Mouse (Mus musculus) fibroblast of lung, adult 2 months (primary cell): Measurements from ENCODE around the gene Specc1.

Experiments used
- DNase-seq: peaks from one replicate; pipeline ENCODE4 v3.0.0-alpha.2; 2011; ENCODE audit warnings: low read depth

Specc1 gene

DNA sequence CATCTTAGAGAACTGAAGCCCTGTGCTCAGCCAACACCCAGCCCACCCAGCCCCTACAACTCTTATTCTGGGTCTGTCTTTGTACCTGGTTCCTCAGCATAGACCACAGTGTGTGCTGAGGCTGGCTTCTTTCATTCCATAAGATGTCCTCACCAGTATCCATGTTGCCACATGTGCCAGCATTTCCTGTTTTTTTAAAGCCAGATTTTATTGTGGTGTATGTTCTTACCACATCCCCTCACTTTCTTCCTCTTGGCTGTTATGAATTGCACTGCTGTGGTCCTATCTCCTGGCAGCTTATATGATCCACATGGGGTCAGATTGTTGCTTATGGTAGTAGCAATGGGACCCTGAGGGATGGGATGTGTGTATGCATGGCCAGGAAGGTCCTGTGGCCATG is 92.6 kb downstream of the Specc1 start:
- no peak for DNase-seq

DNA sequence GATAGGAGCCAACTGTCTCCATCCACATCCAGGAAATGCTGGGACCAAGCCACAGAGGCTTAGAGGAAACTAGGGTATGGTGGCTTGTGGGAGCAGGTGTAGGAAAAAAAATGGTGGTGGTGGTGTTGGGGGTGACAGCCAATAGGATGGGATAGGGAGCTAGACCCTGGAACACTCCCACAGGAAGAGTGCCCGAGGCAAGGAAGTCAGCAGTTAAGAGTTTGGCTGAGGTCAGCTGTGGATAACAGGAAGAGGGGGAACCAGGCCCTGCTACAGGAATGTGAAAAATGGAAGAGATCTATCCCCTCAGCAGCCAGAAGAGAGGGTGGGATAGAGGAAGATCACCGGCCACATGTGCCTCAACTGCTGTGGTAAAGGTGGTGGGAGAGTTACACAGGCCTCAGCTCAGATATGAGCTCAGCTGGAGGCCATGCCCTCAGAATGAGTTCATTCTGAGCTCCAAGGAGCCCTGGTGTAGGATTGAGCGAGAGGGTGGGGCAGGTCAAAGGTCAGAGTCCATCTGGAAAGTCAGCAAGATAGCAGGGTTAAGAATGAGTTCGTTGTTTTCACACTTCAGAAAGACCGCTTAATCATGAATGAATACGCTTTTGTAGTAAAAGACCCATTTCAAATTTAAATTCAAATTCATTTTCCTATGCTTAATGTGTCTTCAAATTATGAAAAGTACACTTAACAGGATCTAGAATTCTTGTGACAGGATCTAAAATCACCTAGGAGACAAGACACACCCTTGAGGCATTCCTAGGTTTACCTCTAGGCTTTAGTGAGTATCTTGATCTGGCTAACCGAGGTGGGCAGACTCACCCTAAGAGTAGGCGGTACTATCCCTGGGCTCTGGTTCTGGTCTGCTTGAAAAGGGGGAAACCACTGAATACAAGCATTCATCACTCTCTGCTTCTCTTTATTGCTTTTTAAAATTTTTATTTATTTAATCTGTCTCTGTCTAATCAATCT is 94.1 kb downstream of the Specc1 start:
- DNase-seq = no peak

DNA sequence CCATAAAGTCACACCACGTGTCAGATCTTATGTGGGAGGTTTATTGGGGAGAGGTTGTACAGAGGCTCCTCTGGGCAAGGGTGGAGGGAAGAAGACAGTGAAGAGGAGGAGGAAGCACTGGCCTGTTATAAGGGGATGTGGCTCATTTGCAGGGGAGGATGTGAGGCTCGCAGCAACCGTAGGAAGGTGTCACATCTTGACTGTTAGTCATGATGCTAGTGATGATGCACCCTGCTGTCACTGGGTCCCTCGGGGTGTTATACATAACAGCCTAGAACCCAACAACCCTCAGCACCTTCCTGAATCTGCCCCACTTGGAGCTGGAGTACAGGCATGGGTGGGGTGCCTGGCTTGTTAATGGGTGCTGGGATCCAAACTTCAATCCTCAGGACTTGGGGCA is 94.9 kb downstream of the Specc1 start:
- DNase-seq = no peak

DNA sequence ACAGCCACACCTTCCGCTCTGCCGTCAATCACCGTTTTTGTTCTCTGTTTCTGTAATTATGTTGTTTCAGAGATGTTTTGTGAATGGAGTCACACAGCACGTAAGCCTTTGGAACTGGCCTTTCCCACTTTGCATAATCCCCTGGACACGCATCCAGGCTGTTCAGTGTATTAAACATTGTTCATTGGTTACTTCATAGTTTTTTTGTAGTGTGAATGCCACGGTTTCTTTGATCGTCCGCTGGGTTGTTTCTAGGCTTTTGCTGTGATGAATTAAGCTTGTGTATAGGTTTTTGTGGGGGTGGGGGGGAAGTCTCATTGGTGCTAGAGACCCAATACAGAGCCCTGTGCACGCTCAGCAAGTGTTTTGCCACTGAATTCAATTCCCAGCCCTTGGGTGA is 97.4 kb downstream of the Specc1 start:
- no peak for DNase-seq

DNA sequence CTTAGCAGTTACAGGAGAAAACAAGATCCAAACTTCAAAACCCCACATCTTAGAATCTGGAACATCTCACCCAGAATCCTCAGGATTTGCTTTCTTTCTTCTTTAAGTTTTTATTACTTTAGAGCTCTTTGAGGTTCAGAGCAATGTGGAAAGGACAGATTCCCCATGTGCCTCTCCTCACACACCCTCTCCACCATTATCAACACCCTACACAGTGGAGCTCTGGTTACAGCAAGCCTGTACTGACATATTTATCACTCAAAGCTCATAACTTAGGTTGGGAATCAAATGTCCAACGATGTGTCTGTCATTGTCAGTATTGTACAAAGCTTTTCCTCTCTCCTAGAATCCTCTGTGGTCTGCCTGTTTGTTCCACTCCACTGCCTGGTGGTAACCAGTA is 108.0 kb downstream of the Specc1 start:
- DNase-seq = no peak

DNA sequence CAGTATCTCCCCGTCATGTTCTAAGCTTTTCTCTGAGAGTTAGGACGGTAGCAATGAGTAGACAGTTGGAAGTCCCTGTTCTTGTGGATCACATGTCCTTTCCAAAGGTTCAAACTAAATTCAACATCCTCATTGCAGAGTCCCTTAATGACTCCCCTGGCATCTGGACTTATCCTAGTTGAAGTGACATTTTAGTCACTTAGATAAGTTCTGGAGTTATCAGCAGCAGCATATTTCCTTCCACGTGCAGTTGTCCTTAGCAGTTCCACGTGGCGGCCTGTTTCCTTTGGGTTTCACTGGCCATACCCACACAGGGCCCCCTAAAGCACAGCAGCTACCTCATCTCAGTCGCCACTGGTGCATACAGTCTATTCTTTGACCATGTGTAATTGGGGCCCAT is 109.1 kb downstream of the Specc1 start:
- DNase-seq = no peak

DNA sequence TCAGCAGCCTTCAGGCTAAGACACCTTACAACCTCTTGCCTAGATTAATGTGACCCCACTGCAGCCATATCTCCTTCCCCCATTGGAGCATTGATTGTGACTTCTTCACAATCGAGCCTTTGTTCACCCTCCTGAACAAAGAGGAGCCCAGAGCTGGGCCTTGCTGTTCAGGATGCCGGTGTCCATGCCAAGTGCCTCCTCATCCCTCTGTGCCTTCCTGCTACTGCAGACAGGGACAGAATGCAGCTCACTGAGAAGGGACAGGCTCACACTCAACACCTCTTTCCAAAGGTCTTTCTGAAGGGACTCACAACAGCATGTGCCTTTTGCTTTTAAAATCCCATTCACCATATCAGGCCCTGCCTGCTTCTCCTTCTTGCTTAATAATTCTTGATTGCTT is 113.0 kb downstream of the Specc1 start:
- no peak for DNase-seq

DNA sequence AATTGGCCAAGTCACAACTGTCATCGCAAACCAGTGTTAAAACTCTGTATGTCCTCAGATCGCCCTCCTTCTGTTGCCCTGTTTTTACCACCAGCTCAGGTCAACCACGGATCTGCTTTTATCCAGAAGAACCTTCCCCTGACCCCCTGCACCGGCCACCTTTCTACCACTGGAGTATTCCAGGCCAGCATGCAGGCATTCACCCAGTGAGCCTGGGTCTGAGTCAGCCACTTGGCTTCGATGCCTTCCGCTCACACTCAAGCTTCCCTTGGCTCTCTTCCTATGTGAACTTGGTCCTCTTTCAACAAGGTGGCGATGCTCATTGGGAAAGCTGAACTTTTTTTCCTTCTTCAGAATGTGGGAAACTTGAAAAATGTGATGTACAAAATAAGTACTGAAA is 113.6 kb downstream of the Specc1 start:
- DNase-seq = peak; percentile 93

DNA sequence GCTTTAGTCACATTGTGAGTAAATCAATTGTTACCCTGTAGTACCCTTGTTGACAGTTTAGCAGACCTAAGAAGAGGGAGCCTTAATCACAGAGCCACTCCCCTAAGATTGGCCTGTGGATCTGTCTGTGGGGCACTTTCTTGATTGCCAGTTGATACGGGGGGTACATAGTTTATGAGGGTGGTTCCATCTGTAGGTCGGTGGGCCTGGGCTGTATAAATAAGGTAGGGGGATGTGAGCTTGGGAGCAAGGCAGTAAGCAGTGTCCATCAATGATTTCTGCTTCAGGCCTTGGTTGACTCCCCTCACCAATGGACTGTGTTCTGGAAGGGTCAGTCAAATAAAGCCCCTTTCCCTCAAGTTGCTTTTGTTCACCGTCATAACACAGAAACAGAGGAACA is 115.8 kb downstream of the Specc1 start:
- DNase-seq = no peak

DNA sequence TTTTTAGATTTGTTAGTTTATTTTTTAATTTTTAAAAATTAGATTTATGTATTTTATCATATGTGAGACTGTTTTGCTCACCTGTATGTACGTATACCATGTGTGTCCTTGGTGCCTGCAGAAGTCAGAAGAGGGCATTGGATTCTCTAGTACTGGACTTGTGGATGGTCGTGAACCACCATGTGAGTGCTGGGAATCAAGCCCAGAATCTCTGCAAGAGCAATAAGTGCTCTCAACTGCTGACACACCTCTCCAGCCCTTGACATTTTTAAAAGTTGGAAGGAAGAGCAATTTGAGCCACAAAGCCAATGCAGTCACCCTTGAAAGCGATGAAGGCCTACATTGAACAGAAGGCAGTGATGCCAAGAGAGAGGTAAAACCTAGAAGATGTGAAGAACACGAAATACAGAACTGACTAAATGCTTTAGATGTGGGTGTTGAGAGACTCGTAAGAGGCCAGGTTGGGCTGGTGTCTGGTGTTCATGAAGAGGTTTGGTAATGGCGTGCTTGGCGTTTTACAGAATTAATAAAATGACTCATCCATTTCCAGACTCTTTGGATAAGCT is 117.1 kb downstream of the Specc1 start:
- DNase-seq = no peak

DNA sequence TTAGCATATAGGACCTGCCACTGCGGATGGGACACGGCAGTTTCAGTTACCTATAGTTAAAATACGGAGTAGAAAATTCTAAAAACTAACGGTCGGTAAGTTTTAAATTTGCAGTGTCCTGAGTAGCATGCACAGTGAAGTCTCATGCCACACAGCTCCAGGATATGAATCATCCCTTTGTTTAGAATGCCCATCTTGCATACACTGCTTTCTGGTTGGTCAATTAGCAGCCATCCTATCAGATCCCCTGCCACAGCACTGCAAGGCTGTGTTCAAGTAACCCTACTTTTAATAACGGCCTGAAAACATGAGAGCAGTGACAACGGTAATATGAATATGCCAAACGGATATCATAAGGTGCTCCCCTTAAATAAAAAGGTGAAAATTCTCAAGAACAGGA is 118.0 kb downstream of the Specc1 start:
- no peak for DNase-seq

DNA sequence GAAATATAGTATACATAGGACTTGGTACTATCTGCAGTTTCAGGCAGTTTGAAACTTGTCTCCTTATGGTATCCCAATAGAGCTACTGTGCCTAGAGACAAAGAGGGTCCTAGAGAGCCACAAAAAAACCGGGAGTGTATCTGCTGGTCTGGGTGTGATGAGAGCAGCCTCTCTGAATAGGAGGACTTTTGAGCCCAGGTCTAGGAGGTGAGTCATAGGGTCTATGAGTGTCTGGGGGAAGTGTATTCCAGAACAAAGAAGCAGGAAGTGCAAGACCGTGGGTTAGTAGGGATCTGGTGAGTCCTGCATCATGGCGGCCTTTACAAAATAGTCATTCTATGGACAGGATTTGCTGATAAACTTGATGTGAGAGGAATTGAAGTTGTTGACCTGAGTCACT is 118.5 kb downstream of the Specc1 start:
- no peak for DNase-seq

DNA sequence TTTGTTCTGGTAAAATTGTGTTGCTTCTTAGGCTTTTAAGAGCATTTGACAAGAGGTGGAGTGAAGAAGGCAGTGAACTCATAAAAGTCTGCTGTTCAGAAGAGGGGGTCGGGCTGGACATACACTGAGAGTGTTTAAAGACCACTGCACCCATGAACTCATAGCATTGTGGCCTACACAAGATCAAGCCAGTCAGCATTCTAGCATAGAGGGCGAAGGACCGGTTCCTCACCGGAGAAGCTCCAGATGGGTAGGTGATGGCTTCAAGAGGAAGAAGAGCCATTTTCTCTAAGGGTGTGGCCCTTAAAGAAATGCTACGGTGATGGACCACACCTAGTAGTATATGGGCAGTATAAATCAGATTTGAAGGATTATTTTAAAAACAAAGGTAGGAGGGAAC is 119.0 kb downstream of the Specc1 start:
- DNase-seq = no peak

DNA sequence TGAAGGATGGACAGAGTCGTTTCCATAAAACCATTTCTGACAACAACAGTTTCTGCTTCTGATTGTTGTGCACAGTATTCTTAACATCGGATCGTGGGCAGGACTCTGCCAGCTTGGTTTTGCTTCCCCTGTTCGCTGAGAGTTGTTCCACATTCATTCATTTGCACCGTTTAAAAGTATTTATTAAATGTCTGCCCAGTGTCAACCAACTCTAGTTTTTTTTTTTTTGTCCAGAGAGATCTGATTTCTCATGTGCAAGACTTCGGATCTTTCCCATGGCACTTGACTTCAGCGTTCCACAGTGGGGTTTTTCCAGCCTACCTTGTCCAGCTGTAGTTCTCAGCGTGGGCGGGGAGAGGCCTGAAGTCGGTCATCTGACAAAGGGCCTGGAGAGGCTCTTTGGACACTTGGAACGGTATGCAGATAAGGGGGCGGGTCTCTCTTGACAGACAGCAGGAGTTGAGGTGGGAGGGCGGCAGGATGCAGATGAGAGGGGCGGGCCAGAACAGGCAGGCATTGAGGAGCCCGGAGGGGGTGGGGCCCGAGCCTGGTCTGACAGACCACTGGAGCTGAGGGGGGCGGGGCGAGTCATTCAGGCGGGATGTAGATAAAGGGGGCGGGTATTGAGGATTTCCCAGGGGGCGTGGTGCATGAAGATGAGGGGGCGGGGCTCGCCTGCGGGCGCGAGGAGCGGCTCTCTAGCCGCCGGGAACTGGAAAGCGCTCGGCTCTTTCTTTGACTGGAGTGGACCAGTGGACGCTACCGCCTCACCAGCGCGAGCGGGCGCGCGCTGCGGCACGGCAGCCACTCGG is 120.0 kb downstream of the Specc1 start:
- DNase-seq = peak; percentile 98

DNA sequence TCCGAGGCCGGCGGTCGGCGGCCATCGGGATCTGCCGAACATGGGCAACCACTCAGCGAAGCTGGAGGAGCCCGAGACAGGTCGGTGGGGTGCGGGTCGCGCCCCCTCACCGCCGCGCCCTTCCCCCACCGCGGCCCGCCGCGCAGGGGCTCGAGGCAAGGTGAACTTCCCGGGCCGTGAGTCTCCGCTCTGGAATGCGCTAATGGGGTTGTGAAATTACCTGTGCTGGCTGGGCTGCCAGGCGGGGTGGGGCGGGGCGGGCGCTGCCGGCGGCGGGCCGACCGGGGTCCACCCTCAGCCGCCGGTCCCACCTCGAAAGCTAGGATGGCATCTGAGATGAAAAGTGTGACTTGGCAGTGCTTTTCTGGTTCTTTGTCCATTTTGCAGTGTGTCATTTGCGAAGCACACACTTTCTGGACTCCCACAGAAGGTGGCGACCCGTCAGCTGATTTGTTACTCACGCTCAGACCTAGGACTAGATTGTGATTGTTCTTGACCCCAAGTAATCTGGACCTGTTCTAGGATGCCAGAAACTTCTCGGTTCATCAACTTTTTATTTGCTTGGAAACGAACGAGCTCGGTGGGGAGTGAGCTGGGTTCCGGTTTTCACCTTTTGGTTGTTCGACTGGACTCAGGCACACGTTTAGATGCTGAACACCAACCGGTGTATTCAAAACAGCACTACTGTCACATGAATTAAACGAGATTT is 120.7 kb downstream of the Specc1 start:
- DNase-seq = no peak

DNA sequence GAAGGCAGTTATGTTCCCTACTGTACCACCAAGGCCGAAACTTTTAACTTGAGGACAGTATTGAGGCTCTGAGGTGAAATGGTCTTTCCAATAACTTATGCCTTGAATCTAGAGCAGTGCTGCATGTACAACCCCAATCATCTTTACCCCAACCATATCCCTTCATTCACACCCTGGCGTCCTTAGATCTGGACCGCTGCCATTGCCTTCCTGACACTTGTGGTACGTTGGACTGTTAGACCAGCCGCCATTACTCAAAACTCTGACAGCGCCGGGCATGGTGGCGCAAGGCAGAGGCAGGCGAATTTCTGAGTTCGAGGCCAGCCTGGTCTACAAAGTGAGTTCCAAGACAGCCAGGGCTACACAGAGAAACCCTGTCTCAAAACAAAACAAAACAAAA is 121.8 kb downstream of the Specc1 start:
- no peak for DNase-seq

DNA sequence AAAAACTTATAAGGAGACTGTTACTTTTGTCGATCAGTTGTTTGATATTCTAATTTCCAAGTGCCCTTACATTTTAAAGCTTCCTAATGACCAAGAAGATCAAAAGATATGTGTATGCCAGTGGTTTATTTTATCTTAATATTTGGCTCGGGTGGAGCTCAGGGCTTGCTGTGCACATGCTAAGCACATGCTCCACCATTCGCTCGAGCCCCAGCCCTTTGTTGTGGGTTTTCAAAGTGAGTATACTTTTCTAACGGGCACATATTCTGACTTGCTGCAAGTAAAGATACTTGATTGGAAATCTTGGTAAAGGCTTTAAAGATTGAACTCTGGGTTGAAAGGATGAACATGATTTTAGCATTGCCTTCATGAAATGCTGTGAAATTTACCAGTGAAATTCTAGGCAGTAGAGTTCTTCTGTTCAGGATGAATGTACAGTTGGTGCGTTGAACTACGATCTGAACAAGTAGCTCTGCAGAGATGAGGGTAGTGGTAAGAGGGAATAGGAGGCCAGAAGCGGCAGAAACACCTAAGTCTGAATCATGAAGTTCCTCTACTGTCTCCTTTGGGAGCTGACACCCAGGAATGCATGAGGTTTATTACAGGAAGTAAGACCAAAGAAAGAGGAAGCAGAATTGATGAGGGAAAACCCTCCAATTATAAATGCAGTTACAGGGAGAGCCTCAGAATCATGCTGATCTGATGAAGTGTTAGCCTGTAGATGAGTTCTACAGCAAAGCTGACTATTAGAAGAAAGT is 122.7 kb downstream of the Specc1 start:
- DNase-seq = no peak

DNA sequence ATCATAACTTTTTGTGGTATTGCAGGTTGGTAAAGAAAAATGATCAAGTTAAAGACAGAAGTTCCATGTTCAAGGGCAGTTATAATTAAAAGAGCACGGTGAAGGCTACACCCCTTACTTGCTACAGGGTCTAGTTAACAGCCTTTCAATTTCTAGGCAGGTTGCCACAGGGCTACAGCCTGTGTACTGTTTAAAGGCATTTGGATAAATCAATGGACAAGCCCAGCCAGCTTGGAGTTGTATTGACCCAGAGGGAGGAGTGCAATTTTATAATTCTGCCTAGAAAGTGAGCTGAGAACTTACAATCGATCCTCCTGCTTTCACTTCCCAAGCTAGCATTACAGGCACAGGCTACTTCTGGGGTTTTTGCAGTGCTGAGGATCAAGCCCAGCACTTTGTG is 123.9 kb downstream of the Specc1 start:
- DNase-seq = no peak

DNA sequence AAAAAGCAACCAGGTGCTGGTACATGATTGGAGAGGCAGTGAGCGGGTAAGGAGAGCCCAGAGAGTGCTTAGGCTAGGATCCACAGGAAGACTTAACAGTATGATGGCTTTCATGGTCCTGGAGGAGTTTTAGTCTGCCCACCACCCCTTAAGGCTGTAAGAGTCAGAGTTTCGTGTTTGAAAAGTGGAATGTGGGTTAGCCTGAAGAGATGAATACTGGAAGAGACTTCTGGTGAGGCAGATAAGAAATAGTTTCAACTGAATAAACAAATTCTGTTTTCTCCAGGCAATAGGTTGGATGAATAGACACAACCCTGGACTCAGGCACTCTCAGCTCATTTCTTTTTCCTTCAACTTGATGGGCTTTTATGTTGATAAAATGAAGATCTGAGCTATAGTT is 130.1 kb downstream of the Specc1 start:
- no peak for DNase-seq

DNA sequence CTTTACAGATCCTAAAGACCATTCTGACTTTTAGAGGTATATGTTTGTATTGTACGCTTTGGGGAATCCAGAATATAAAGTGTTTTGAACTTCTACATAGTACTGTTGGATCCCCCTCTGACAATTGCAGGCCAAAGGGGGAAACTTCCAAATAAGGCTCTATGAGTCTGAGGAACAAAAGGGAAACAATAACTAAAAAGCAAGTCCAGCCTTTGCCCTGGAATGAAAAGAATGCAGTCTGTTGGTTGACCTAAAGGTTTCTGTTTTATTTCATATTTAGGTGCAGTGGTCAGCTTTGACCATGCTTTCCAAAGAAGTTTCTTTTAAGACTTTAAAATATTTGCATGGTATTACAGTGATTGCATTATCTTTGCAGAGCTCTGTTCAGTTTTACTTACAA is 130.5 kb downstream of the Specc1 start:
- DNase-seq = no peak

DNA sequence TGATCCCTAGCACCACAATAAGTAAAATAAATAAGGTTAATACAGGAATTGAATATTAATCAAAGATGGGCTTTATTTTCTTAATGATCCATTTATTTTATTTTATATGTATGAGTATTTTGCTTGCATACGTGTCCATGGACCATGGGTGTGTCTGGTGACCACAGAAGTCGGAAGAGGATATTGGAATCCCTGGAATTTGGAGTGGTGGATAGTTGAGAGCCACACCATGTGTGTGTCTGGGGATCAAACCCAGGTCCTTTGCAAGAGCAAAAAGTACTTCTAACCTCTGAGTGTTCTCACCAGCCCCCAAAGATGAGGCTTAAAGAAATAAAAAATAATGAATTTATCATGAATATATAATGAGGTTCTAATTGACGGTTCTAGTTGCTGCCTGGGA is 132.1 kb downstream of the Specc1 start:
- no peak for DNase-seq

DNA sequence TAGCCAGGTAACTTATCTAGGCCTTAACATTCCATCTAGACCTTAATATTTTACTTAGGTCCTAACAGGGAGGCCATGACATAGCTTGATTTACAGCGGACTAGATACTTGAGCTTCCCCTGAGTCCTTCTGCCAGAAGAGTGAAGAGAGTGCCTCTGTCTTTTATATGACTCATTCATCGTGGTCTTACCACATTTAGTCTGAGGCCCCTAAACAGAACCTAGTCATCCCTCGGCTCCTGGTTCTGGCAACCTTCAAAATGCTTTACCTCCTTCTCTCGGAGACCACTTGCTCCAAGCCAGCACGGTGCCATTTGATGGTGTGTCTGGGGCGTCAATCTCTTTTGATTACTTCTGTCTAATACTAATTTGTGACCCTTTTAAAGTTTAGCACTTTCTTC is 133.8 kb downstream of the Specc1 start:
- no peak for DNase-seq
